ENCODE assay signal across 23 mouse cellular contexts in genomic region chr8:122623844-122624642, GRCm38 (mm10). TPM values are rescaled to one million over a fixed set of nuclear protein-coding genes. Genes with fewer than 3 reads are reported as not detected.
DNase-seq lines count a peak whose midpoint lies in the region; ATAC-seq lines count a peak whose summit lies in the region.
"Had no signal": no experiment of that assay in that cellular context is flagged by ENCODE, and none has a peak within 500 bp of the region (broad histone marks: within the 10 kb centered on the region; RNA-seq: fewer than 3 reads in every experiment).

No protein-coding gene starts in this region.

- no peak for ATAC-seq in hindbrain, embryonic 16.5 days
- ATAC-seq in hindbrain, embryonic 12.5 days (ENCODE audit: low FRiP score): no peak
- no peak for ATAC-seq in heart, embryonic 13.5 days (ENCODE audit: extremely low read depth, insufficient number of reproducible peaks, low FRiP score, low TSS enrichment)
- ATAC-seq in limb, embryonic 13.5 days (ENCODE audit: low FRiP score, low read depth): no peak
- ATAC-seq: forebrain, postnatal 0 days; inflammation-experienced regulatory T-cells, adult 6 months had no signal

- peak overlapping the region; percentile 8; the same call in 1 of the 2 replicates for H3K9ac ChIP-seq in hindbrain, embryonic 16.5 days (ENCODE audit: low read depth, low read length)
- no peak overlapping the region for H3K9ac ChIP-seq in hindbrain, embryonic 12.5 days
- H3K9ac ChIP-seq in heart, embryonic 13.5 days: no peak overlapping the region
- H3K9ac ChIP-seq in limb, embryonic 13.5 days: peak overlapping the region; percentile 31; the same call in 1 of the 2 replicates
- H3K9ac ChIP-seq: forebrain, postnatal 0 days; lung, embryonic 15.5 days; neural tube, embryonic 15.5 days had no signal

- no peak overlapping the region for H3K27ac ChIP-seq in hindbrain, embryonic 16.5 days (ENCODE audit: low read depth, low read length)
- H3K27ac ChIP-seq in hindbrain, embryonic 12.5 days: no peak overlapping the region
- 0 out of 2 replicates have a peak overlapping the region, but pooled peaks have one; percentile 8 for H3K27ac ChIP-seq in heart, embryonic 13.5 days (replicated peaks)
- H3K27ac ChIP-seq in limb, embryonic 13.5 days: no peak overlapping the region
- H3K27ac ChIP-seq: lung, embryonic 15.5 days; midbrain, embryonic 10.5 days; neural tube, embryonic 15.5 days had no signal

- no peaks in the 10 kb centered on the region for H3K4me1 ChIP-seq in hindbrain, embryonic 16.5 days (ENCODE audit: control insufficient read depth, insufficient read depth, low read depth, low read length)
- peaks cover 11% of the 10 kb centered on the region for H3K4me1 ChIP-seq in hindbrain, embryonic 12.5 days
- H3K4me1 ChIP-seq in heart, embryonic 13.5 days: 0 out of 2 replicates have a peak, but pooled peaks cover 7% of the 10 kb centered on the region
- peaks cover 13% of the 10 kb centered on the region for H3K4me1 ChIP-seq in limb, embryonic 13.5 days
- H3K4me1 ChIP-seq: lung, embryonic 15.5 days had no signal

- peak; percentile 80 for DNase-seq in gastrocnemius, postnatal 25 days
- DNase-seq in natural killer cell, adult 2 months (ENCODE audit: low spot score in 2 of 2): no peak
- no peak for DNase-seq in thymus, postnatal 36 days
- no peak for DNase-seq in frontal cortex, postnatal 25 days (ENCODE audit: low spot score in 2 of 2)
- DNase-seq: cerebellum, adult 11 months; cerebellum, postnatal 25 days; forebrain, postnatal 0 days had no signal

- no peak overlapping the region for H3K4me2 ChIP-seq in hindbrain, embryonic 16.5 days (ENCODE audit: low read length)
- H3K4me2 ChIP-seq in hindbrain, embryonic 12.5 days (replicated peaks): no peak overlapping the region
- no peak overlapping the region for H3K4me2 ChIP-seq in heart, embryonic 13.5 days
- no peak overlapping the region for H3K4me2 ChIP-seq in limb, embryonic 13.5 days (replicated peaks)
- H3K4me2 ChIP-seq: liver, embryonic 11.5 days; lung, embryonic 15.5 days; neural tube, embryonic 15.5 days had no signal

- WGBS in hindbrain, embryonic 16.5 days: 90% methylated on average over 17 of the region's 17 CpGs
- 87% methylated on average over 17 of the region's 17 CpGs for WGBS in hindbrain, embryonic 12.5 days
- WGBS in heart, embryonic 13.5 days: 70% methylated on average over 17 of the region's 17 CpGs
- WGBS in limb, embryonic 13.5 days: 92% methylated on average over 17 of the region's 17 CpGs

- no peaks in the 10 kb centered on the region for H3K9me3 ChIP-seq in hindbrain, embryonic 16.5 days (ENCODE audit: control insufficient read depth, low read length)
- H3K9me3 ChIP-seq in hindbrain, embryonic 12.5 days (replicated peaks): no peaks in the 10 kb centered on the region
- H3K9me3 ChIP-seq in heart, embryonic 13.5 days: no peaks in the 10 kb centered on the region
- H3K9me3 ChIP-seq in limb, embryonic 13.5 days: no peaks in the 10 kb centered on the region
- H3K9me3 ChIP-seq: lung, embryonic 15.5 days; midbrain, embryonic 10.5 days; neural tube, embryonic 15.5 days had no signal

- no peaks in the 10 kb centered on the region for H3K27me3 ChIP-seq in hindbrain, embryonic 16.5 days (replicated peaks; ENCODE audit: control insufficient read depth, insufficient read depth, low read length)
- H3K27me3 ChIP-seq in hindbrain, embryonic 12.5 days: no peaks in the 10 kb centered on the region
- H3K27me3 ChIP-seq in heart, embryonic 13.5 days (replicated peaks): no peaks in the 10 kb centered on the region; the same call in 1 of the 2 replicates
- no peaks in the 10 kb centered on the region for H3K27me3 ChIP-seq in limb, embryonic 13.5 days
- H3K27me3 ChIP-seq: lung, embryonic 15.5 days; neural tube, embryonic 15.5 days had no signal

- no peak overlapping the region for H3K4me3 ChIP-seq in hindbrain, embryonic 16.5 days (ENCODE audit: low read length)
- no peak overlapping the region for H3K4me3 ChIP-seq in hindbrain, embryonic 12.5 days
- no peak overlapping the region for H3K4me3 ChIP-seq in heart, embryonic 13.5 days
- H3K4me3 ChIP-seq in limb, embryonic 13.5 days: no peak overlapping the region
- H3K4me3 ChIP-seq: erythroblast, embryonic 14.5 days; lung, embryonic 15.5 days; midbrain, embryonic 10.5 days; neural tube, embryonic 15.5 days had no signal

- no peaks in the 10 kb centered on the region for H3K36me3 ChIP-seq in hindbrain, embryonic 16.5 days (ENCODE audit: control insufficient read depth, insufficient read depth, low read length)
- H3K36me3 ChIP-seq in hindbrain, embryonic 12.5 days: 0 out of 2 replicates have a peak, but pooled peaks cover 3% of the 10 kb centered on the region
- H3K36me3 ChIP-seq in heart, embryonic 13.5 days: no peaks in the 10 kb centered on the region
- H3K36me3 ChIP-seq in limb, embryonic 13.5 days: no peaks in the 10 kb centered on the region
- H3K36me3 ChIP-seq: lung, embryonic 15.5 days; midbrain, embryonic 10.5 days; neural tube, embryonic 15.5 days had no signal

RNA-seq across cellular contexts. Expression of gene Pabpn1l, which starts 1.5 kb away (rescaled TPM):
- polyA plus RNA-seq in hindbrain, embryonic 16.5 days (2015; fragmentation: Nextera tagmentation; extraction: Ambion mirVana): not detected in 2 replicates
- not detected in 2 replicates for polyA plus RNA-seq in hindbrain, embryonic 12.5 days (2016; fragmentation: Nextera tagmentation; extraction: Ambion mirVana)
- total RNA-seq in gastrocnemius, postnatal 25 days (2021): not detected
- not detected in 2 replicates for polyA plus RNA-seq in heart, embryonic 13.5 days (2015; fragmentation: Nextera tagmentation; extraction: Ambion mirVana)
- not detected in 2 replicates for polyA plus RNA-seq in limb, embryonic 13.5 days (2015; fragmentation: Nextera tagmentation; extraction: Ambion mirVana)
- total RNA-seq: adrenal gland, adult 18-20 months; forebrain, postnatal 0 days; layer of hippocampus, adult 8-10 months; left cerebral cortex, postnatal 10 days; monocyte, adult 5-6 weeks had no signal
- polyA plus RNA-seq: erythroblast, embryonic 14.5 days; forebrain, postnatal 0 days; heart, embryonic 14.5 days; inflammation-experienced regulatory T-cells, adult 6 months; liver, embryonic 11.5 days; lung, embryonic 15.5 days; midbrain, embryonic 10.5 days; stomach, embryonic 14.5 days had no signal

RNA-seq across cellular contexts. Expression of gene Trappc2l, which starts 12.6 kb away (rescaled TPM):
- 109 and 110 TPM in 2 replicates for polyA plus RNA-seq in hindbrain, embryonic 16.5 days (2015; fragmentation: Nextera tagmentation; extraction: Ambion mirVana)
- polyA plus RNA-seq in hindbrain, embryonic 12.5 days (2016; fragmentation: Nextera tagmentation; extraction: Ambion mirVana): 48.2 and 52.6 TPM in 2 replicates
- total RNA-seq in gastrocnemius, postnatal 25 days (2021): 10 to 100 TPM; 37.9 to 40.3 TPM
- 55.6 and 74.0 TPM in 2 replicates for polyA plus RNA-seq in heart, embryonic 13.5 days (2015; fragmentation: Nextera tagmentation; extraction: Ambion mirVana)
- 49.6 and 55.6 TPM in 2 replicates for polyA plus RNA-seq in limb, embryonic 13.5 days (2015; fragmentation: Nextera tagmentation; extraction: Ambion mirVana)

RNA-seq across cellular contexts. Expression of gene Galns, which starts 12.8 kb away (rescaled TPM):
- 8.7 TPM in 2 replicates for polyA plus RNA-seq in hindbrain, embryonic 16.5 days (2015; fragmentation: Nextera tagmentation; extraction: Ambion mirVana)
- polyA plus RNA-seq in hindbrain, embryonic 12.5 days (2016; fragmentation: Nextera tagmentation; extraction: Ambion mirVana): 6.3 and 6.9 TPM in 2 replicates
- 1 to 10 TPM; 1.3 to 1.8 TPM for total RNA-seq in gastrocnemius, postnatal 25 days (2021)
- polyA plus RNA-seq in heart, embryonic 13.5 days (2015; fragmentation: Nextera tagmentation; extraction: Ambion mirVana): 11.1 and 11.9 TPM in 2 replicates
- polyA plus RNA-seq in limb, embryonic 13.5 days (2015; fragmentation: Nextera tagmentation; extraction: Ambion mirVana): 9.0 and 9.7 TPM in 2 replicates

RNA-seq across cellular contexts. Expression of gene Aprt, which starts 47.3 kb away (rescaled TPM):
- polyA plus RNA-seq in hindbrain, embryonic 16.5 days (2015; fragmentation: Nextera tagmentation; extraction: Ambion mirVana): 202 and 203 TPM in 2 replicates
- polyA plus RNA-seq in hindbrain, embryonic 12.5 days (2016; fragmentation: Nextera tagmentation; extraction: Ambion mirVana): 160 and 185 TPM in 2 replicates
- total RNA-seq in gastrocnemius, postnatal 25 days (2021): 10 to 100 TPM; 35.7 to 36.9 TPM
- 251 and 271 TPM in 2 replicates for polyA plus RNA-seq in heart, embryonic 13.5 days (2015; fragmentation: Nextera tagmentation; extraction: Ambion mirVana)
- 335 and 351 TPM in 2 replicates for polyA plus RNA-seq in limb, embryonic 13.5 days (2015; fragmentation: Nextera tagmentation; extraction: Ambion mirVana)

RNA-seq across cellular contexts. Expression of gene Cdt1, which starts 56.2 kb away (rescaled TPM):
- 8.0 and 11.4 TPM in 2 replicates for polyA plus RNA-seq in hindbrain, embryonic 16.5 days (2015; fragmentation: Nextera tagmentation; extraction: Ambion mirVana)
- polyA plus RNA-seq in hindbrain, embryonic 12.5 days (2016; fragmentation: Nextera tagmentation; extraction: Ambion mirVana): 22.7 and 23.9 TPM in 2 replicates
- total RNA-seq in gastrocnemius, postnatal 25 days (2021): 1 to 10 TPM in 1 of 2 experiments, under 1 TPM in 1; 0.82 to 1.1 TPM
- polyA plus RNA-seq in heart, embryonic 13.5 days (2015; fragmentation: Nextera tagmentation; extraction: Ambion mirVana): 31.0 and 34.6 TPM in 2 replicates
- polyA plus RNA-seq in limb, embryonic 13.5 days (2015; fragmentation: Nextera tagmentation; extraction: Ambion mirVana): 39.3 and 40.2 TPM in 2 replicates

Comparison
In these comparisons a context has a peak if more than half of its experiments do, and no peak if none do; other contexts are left out.
1. H3K9ac ChIP-seq: peak in hindbrain, embryonic 16.5 days (single experiment) and limb, embryonic 13.5 days (single experiment); none in hindbrain, embryonic 12.5 days (single experiment) and heart, embryonic 13.5 days (single experiment).